Mouse (Mus musculus): ENCODE data around the gene Zup1.

- peak; percentile 94 for TF ChIP-seq POLR2A (IDR thresholded peaks at IDR 0.05; ENCODE audit: low read depth, low read length)
- TF ChIP-seq CTCF (IDR thresholded peaks at IDR 0.05; ENCODE audit: borderline replicate concordance, insufficient read depth, low read length): no peak
Observed at GRCm38 (mm10) chr10:33950803-33951583, at the start of gene Zup1.
